Mouse (Mus musculus) embryonic facial prominence, embryonic 12.5 days (tissue): Measurements from ENCODE around the gene Fam117a. TPM values are rescaled to one million over a fixed set of nuclear protein-coding genes. Genes with fewer than 3 reads are reported as not detected.

ENCODE experiments used
- ATAC-seq: fragments of 200-750 bp; cut with Nextera tagmentation; 2 replicates; pipeline ENCODE4 v1.8.0; 2017; ENCODE audit not compliant: insufficient number of reproducible peaks, insufficient read depth, low FRiP score, low TSS enrichment
- H3K27ac ChIP-seq: fragments of 300-500 bp; sonication (generic); 2 replicates; pipeline ENCODE4 v1.5.1; 2016; ENCODE audit warnings: mild to moderate bottlenecking
- H3K27me3 ChIP-seq: fragments of 300-500 bp; sonication (generic); 2 replicates; pipeline ENCODE4 v1.6.1; 2016; ENCODE audit warnings: mild to moderate bottlenecking, moderate library complexity
- H3K36me3 ChIP-seq: fragments of 300-500 bp; sonication (generic); 2 replicates; pipeline ENCODE4 v1.6.1; 2016; ENCODE audit warnings: mild to moderate bottlenecking
- H3K4me1 ChIP-seq: fragments of 300-500 bp; sonication (generic); 2 replicates; pipeline ENCODE4 v1.6.1; 2016
- H3K4me2 ChIP-seq: fragments of 300-500 bp; sonication (generic); replicated peaks from 2 replicates; pipeline ENCODE4 v1.6.1; 2016; ENCODE audit warnings: mild to moderate bottlenecking, moderate library complexity
- H3K4me3 ChIP-seq: fragments of 300-500 bp; sonication (generic); 2 replicates; pipeline ENCODE4 v1.5.1; 2016; ENCODE audit warnings: mild to moderate bottlenecking
- H3K9ac ChIP-seq: fragments of 300-500 bp; sonication (generic); 2 replicates; pipeline ENCODE4 v1.6.1; 2016; ENCODE audit warnings: mild to moderate bottlenecking, moderate library complexity
- H3K9me3 ChIP-seq: fragments of 300-500 bp; sonication (generic); 2 replicates; pipeline ENCODE4 v1.6.1; 2016; ENCODE audit warnings: mild to moderate bottlenecking, moderate library complexity
- WGBS: fragments of 180-500 bp; shearing (Covaris S2); methylation state at CpG from one replicate; pipeline ENCODE4 v1.1.7; 2016; 5-methylcytosine and 5-hydroxymethylcytosine counted together
- polyA plus RNA-seq: library from polyadenylated mRNA; unstranded; fragments of >200 nt; fragmentation: Nextera tagmentation; extraction: Ambion mirVana; gene quantifications from 2 replicates; pipeline ENCODE4 v1.2.1, GENCODE M21; 2016

Gene Fam117a
- polyA plus RNA-seq, 1 experiment from 2014 or later: 18.8 TPM

- Histone ChIP-seq H3K9me3 (no peaks in the 10 kb centered on the region), H3K27me3 (no peaks in the 10 kb centered on the region), H3K4me1 (peaks cover 11% of the 10 kb centered on the region), H3K36me3 (no peaks in the 10 kb centered on the region), H3K27ac (no peak overlapping the region), H3K9ac (no peak overlapping the region), H3K4me3 (no peak overlapping the region), H3K4me2 (no peak overlapping the region)
- ATAC-seq: no peak
- WGBS: 85% methylated on average over 9 of the region's 9 CpGs
Measured at GRCm38 (mm10) chr11:95333805-95334204, 3.0 kb upstream of the Fam117a start.

GRCm38 (mm10) chr11:95334448-95335060 is 2.3 kb upstream of the Fam117a start:
- H3K9ac ChIP-seq: no peak overlapping the region
- H3K4me3 ChIP-seq: no peak overlapping the region
- no peaks in the 10 kb centered on the region for H3K36me3 ChIP-seq
- H3K27me3 ChIP-seq: no peaks in the 10 kb centered on the region
- WGBS: 70% methylated on average over 5 of the region's 5 CpGs
- H3K4me2 ChIP-seq: no peak overlapping the region
- no peaks in the 10 kb centered on the region for H3K9me3 ChIP-seq
- peaks cover 18% of the 10 kb centered on the region for H3K4me1 ChIP-seq
- no peak for ATAC-seq
- H3K27ac ChIP-seq: no peak overlapping the region

- H3K27me3 ChIP-seq: no peaks in the 10 kb centered on the region
- no peaks in the 10 kb centered on the region for H3K9me3 ChIP-seq
- WGBS: 1% methylated on average over 50 of the region's 50 CpGs
- peaks cover 33% of the 10 kb centered on the region for H3K4me1 ChIP-seq
- peak overlapping the region; percentile 74 for H3K27ac ChIP-seq
- peak; percentile 60 for ATAC-seq
- H3K36me3 ChIP-seq: no peaks in the 10 kb centered on the region
- peak overlapping the region; percentile 95 for H3K4me3 ChIP-seq
- peak overlapping the region; percentile 54 for H3K4me2 ChIP-seq
- H3K9ac ChIP-seq: peak overlapping the region; percentile 83
Measured at GRCm38 (mm10) chr11:95337129-95337813, 453 bp downstream of the Fam117a start.

DNA sequence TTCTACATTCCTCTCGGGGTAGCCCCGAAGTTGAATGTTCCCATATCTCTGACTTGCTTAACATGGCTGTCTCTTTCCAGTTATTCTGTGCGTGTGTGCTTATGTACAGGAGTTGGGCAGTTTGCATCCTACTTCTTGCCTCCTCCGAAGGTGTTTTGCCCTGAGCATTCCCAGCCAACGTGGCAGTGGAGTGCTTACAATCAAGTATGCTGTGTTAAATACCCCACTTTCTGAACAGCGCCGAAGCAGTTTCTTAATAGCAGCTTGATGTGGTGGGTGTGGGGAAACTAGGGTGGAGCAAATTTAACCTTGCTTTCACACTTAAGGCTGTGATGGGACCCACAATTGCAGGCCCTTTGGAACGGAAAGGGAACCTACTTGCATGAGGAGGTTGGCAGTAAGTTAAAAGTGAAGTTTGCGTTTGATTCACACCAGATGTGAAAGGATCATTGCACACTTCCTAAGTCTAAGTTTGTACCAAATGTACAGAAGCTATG is 1.1 kb downstream of the Fam117a start:
- no peak overlapping the region for H3K27ac ChIP-seq
- 15% methylated on average over 9 of the region's 9 CpGs for WGBS

GRCm38 (mm10) chr11:95339471-95340021 is 2.7 kb downstream of the Fam117a start:
- Histone ChIP-seq H3K27me3 (no peaks in the 10 kb centered on the region), H3K9ac (no peak overlapping the region), H3K27ac (peak overlapping the region; percentile 67), H3K4me3 (peak overlapping the region; percentile 13), H3K9me3 (no peaks in the 10 kb centered on the region), H3K4me2 (peak overlapping the region; percentile 54), H3K4me1 (peaks cover 44% of the 10 kb centered on the region), H3K36me3 (no peaks in the 10 kb centered on the region)
- no peak for ATAC-seq
- 34% methylated on average over 14 of the region's 14 CpGs for WGBS

More for the DNA sequence above, 1.1 kb downstream of the Fam117a start:
- Histone ChIP-seq H3K4me1 (peaks cover 33% of the 10 kb centered on the region), H3K36me3 (no peaks in the 10 kb centered on the region), H3K9me3 (no peaks in the 10 kb centered on the region), H3K27me3 (no peaks in the 10 kb centered on the region), H3K4me3 (peak overlapping the region; percentile 95), H3K4me2 (peak overlapping the region; percentile 54), H3K9ac (peak overlapping the region; percentile 83; the same call in 1 of the 2 replicates)
- ATAC-seq: no peak

GRCm38 (mm10) chr11:95340259-95340658 is 3.4 kb downstream of the Fam117a start:
- H3K4me1 ChIP-seq: peaks cover 50% of the 10 kb centered on the region
- H3K36me3 ChIP-seq: no peaks in the 10 kb centered on the region
- WGBS: 44% methylated on average over 1 of the region's 1 CpGs
- no peak overlapping the region for H3K9ac ChIP-seq
- ATAC-seq: no peak
- 0 out of 2 replicates have a peak overlapping the region, but pooled peaks have one; percentile 18 for H3K27ac ChIP-seq
- H3K9me3 ChIP-seq: no peaks in the 10 kb centered on the region
- no peaks in the 10 kb centered on the region for H3K27me3 ChIP-seq
- H3K4me2 ChIP-seq: 0 out of 2 replicates have a peak overlapping the region, but pooled peaks have one; percentile 54
- no peak overlapping the region for H3K4me3 ChIP-seq

GRCm38 (mm10) chr11:95340664-95341063 is 3.8 kb downstream of the Fam117a start:
- ATAC-seq: no peak
- H3K9ac ChIP-seq: no peak overlapping the region

DNA sequence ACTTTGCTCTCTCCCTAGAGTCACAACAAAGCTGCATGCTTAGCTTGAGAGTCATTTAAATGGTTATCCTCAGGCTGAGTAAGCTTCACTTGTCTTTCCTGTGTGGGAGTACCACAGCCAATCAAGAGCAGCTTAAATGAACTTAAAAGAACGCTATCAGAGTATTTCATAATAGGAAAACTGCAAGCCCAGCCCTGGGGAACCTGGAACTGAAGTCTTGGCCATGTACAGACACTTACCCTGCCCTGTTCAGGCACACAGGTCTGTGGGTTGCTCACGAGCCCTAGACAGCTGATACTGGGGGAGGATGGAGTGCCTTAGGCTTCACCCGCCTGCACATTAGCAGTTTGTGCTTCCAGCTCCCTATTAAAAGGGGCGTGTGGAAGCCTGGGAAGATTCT is 6.4 kb downstream of the Fam117a start:
- Histone ChIP-seq H3K9me3 (no peaks in the 10 kb centered on the region), H3K36me3 (peaks cover 12% of the 10 kb centered on the region), H3K27me3 (no peaks in the 10 kb centered on the region), H3K27ac (no peak overlapping the region), H3K4me1 (peaks cover 46% of the 10 kb centered on the region), H3K4me2 (no peak overlapping the region), H3K4me3 (no peak overlapping the region), H3K9ac (no peak overlapping the region)
- 71% methylated on average over 4 of the region's 4 CpGs for WGBS
- no peak for ATAC-seq

More at GRCm38 (mm10) chr11:95340664-95341063, 3.8 kb downstream of the Fam117a start:
- H3K36me3 ChIP-seq: no peaks in the 10 kb centered on the region
- no peak overlapping the region for H3K27ac ChIP-seq
- no peak overlapping the region for H3K4me2 ChIP-seq
- no peaks in the 10 kb centered on the region for H3K27me3 ChIP-seq
- WGBS: 18% methylated on average over 5 of the region's 5 CpGs
- H3K4me1 ChIP-seq: peaks cover 51% of the 10 kb centered on the region
- no peaks in the 10 kb centered on the region for H3K9me3 ChIP-seq
- H3K4me3 ChIP-seq: no peak overlapping the region

GRCm38 (mm10) chr11:95344181-95344580 is 7.4 kb downstream of the Fam117a start:
- H3K4me1 ChIP-seq: peaks cover 41% of the 10 kb centered on the region
- H3K27ac ChIP-seq: no peak overlapping the region
- no peaks in the 10 kb centered on the region for H3K9me3 ChIP-seq
- H3K36me3 ChIP-seq: peaks cover 22% of the 10 kb centered on the region
- no peak overlapping the region for H3K4me3 ChIP-seq
- H3K9ac ChIP-seq: no peak overlapping the region
- no peak overlapping the region for H3K4me2 ChIP-seq
- H3K27me3 ChIP-seq: no peaks in the 10 kb centered on the region
- WGBS: 39% methylated on average over 2 of the region's 2 CpGs
- ATAC-seq: no peak

DNA sequence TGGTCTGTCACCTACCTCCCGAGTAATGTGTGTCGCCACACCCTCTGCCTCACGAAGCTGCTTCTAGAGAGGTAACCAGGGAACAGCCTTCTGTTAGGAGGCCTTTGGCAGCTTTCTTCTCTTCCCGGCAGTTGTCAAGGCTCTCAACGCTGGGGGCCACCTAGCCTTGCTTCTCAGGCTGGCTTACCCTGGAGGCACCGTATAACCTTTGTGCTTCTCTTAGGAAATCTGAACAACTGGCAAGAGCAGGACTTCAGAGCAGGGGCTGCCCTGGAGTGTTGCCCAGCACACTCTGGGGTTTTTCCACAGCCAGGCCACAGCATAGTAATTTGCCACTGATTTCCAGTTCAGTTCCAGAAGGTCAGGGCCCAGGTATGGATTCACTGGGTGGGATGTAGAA is 13.5 kb downstream of the Fam117a start:
- Histone ChIP-seq H3K27ac (no peak overlapping the region), H3K27me3 (no peaks in the 10 kb centered on the region)
- 65% methylated on average over 6 of the region's 6 CpGs for WGBS

DNA sequence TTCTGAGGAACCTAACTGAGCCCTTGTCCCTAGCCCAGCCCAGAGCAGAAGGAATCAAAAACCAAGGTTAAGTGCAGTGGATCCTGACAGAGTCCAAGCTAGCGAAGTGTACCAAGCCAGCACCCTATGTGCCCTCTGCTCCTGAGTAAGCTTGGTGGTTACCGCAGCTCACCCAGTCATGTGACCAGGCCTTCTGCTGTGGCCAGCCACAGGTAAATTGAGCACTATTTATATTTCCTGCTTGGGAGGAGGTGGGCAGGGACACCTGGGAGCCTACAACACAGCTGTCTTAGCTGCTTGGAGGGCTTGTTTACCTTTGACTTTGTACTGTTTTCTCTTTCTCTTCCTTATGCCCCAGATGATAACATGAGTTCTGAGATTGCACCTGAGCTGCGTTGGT is 14.1 kb downstream of the Fam117a start:
- 93% methylated on average over 3 of the region's 3 CpGs for WGBS
- H3K27ac ChIP-seq: no peak overlapping the region
- H3K9ac ChIP-seq: no peak overlapping the region
- no peak for ATAC-seq
- no peaks in the 10 kb centered on the region for H3K27me3 ChIP-seq
- no peak overlapping the region for H3K4me3 ChIP-seq
- H3K9me3 ChIP-seq: no peaks in the 10 kb centered on the region
- no peak overlapping the region for H3K4me2 ChIP-seq
- H3K36me3 ChIP-seq: peaks cover 22% of the 10 kb centered on the region
- H3K4me1 ChIP-seq: 0 out of 2 replicates have a peak, but pooled peaks cover 9% of the 10 kb centered on the region

More for the DNA sequence above, 13.5 kb downstream of the Fam117a start:
- H3K9me3 ChIP-seq: no peaks in the 10 kb centered on the region
- peaks cover 22% of the 10 kb centered on the region for H3K36me3 ChIP-seq
- H3K4me1 ChIP-seq: 0 out of 2 replicates have a peak, but pooled peaks cover 6% of the 10 kb centered on the region
- H3K4me3 ChIP-seq: no peak overlapping the region
- H3K4me2 ChIP-seq: no peak overlapping the region
- no peak overlapping the region for H3K9ac ChIP-seq
- ATAC-seq: no peak
